Mouse (Mus musculus): Measurements from ENCODE around the gene Nckap5l. TPM values are rescaled to one million over a fixed set of nuclear protein-coding genes. Genes with fewer than 3 reads are reported as not detected.

Gene Nckap5l
- polyA plus RNA-seq (2017; shearing (Covaris generic)) = 17.4 TPM

GRCm38 (mm10) chr15:99457606-99458401 is at the start of gene Nckap5l:
Gene Nckap5l, minus strand, starts transcription at chr15:99457748.

GRCm38 (mm10) chr15:99474576-99474926 is 17.0 kb upstream of the Nckap5l start, which contains the start of gene Bcdin3d:
Gene Bcdin3d, minus strand, starts transcription at chr15:99474730.

GRCm38 (mm10) chr15:99392486-99393385 is 64.8 kb downstream of the Nckap5l start, which contains the start of gene Tmbim6:
Gene Tmbim6, plus strand, starts transcription at chr15:99392882.

Other genes with a start within 250 kb of the Nckap5l start
- 1.1 TPM for gene Kcnh3, start 232.9 kb downstream of the Nckap5l start, polyA plus RNA-seq (2017; shearing (Covaris generic))
- 107 TPM for gene Mcrs1, start 205.8 kb downstream of the Nckap5l start, polyA plus RNA-seq (2017; shearing (Covaris generic))
- 12.6 TPM for gene Prpf40b, start 162.7 kb downstream of the Nckap5l start, polyA plus RNA-seq (2017; shearing (Covaris generic))
- 0.17 TPM for gene Fam186b, start 161.9 kb downstream of the Nckap5l start, polyA plus RNA-seq (2017; shearing (Covaris generic))
- 28.2 TPM for gene Fmnl3, start 87.3 kb downstream of the Nckap5l start, polyA plus RNA-seq (2017; shearing (Covaris generic))
- gene Tmbim6, start 64.9 kb downstream of the Nckap5l start, polyA plus RNA-seq (2017; shearing (Covaris generic)) = 197 TPM
- gene Bcdin3d, start 17.0 kb upstream of the Nckap5l start, polyA plus RNA-seq (2017; shearing (Covaris generic)) = 26.9 TPM
- not detected for gene Faim2, start 70.4 kb upstream of the Nckap5l start, polyA plus RNA-seq (2017; shearing (Covaris generic))
- not detected for gene Aqp2, start 121.3 kb upstream of the Nckap5l start, polyA plus RNA-seq (2017; shearing (Covaris generic))
- not detected for gene Aqp5, start 133.0 kb upstream of the Nckap5l start, polyA plus RNA-seq (2017; shearing (Covaris generic))
- gene Aqp6, start 143.7 kb upstream of the Nckap5l start, polyA plus RNA-seq (2017; shearing (Covaris generic)) = not detected
- gene Racgap1, start 193.9 kb upstream of the Nckap5l start, polyA plus RNA-seq (2017; shearing (Covaris generic)) = 32.0 TPM
- 0.40 TPM for gene Asic1, start 212.6 kb upstream of the Nckap5l start, polyA plus RNA-seq (2017; shearing (Covaris generic))
- 12.3 TPM for gene Smarcd1, start 244.4 kb upstream of the Nckap5l start, polyA plus RNA-seq (2017; shearing (Covaris generic))
- gene Gm17349, start 247.7 kb upstream of the Nckap5l start, polyA plus RNA-seq (2017; shearing (Covaris generic)) = not detected